Mouse (Mus musculus): ENCODE results near the gene Zfp385c. TPM values are rescaled to one million over a fixed set of nuclear protein-coding genes. Genes with fewer than 3 reads are reported as not detected.

Zfp385c gene
- total and polyA plus RNA-seq, 3 experiments, result 0.12 to 0.15 TPM; not detected in 1

DNA sequence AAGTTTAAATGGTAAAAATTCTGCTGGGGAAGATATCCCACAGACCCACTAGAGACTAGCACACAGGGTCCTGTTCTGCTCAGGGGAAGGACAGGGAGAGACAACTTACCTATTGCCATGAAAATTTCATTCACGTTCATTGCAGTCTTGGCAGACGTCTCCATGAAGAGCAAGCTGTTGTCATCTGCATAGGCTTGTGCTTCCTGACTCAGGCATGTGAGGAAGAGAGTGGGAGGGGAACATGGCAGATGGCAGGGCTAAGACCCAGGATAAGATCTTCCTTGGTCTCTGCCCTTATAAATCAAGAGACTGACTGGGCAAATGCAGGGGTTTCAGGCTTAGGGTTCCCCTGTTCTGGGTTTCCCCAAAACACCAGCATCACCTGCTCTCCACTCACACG, 24.4 kb upstream of the Zfp385c start:
- Histone ChIP-seq H3K4me3 (ENCODE audit: control insufficient read depth in 1 of 2, insufficient read depth in 1 of 2, low read depth in 2 of 2, low read length in 2 of 2) (no peak overlapping the region), H3K4me1 (ENCODE audit: control insufficient read depth in 1 of 2, insufficient read depth in 2 of 2, low read length in 2 of 2) (peaks cover 10 to 39% of the 10 kb centered on the region in 2 experiments), H3K9me3 (replicated peaks; ENCODE audit: insufficient read depth, low read length) (no peaks in the 10 kb centered on the region), H3K79me2 (ENCODE audit: control insufficient read depth, insufficient read depth, low read length, poor library complexity) (peaks cover 28% of the 10 kb centered on the region), H3K36me3 (ENCODE audit: control insufficient read depth in 1 of 2, insufficient read depth in 2 of 2, low read length in 2 of 2) (peaks cover 10 to 37% of the 10 kb centered on the region in 2 experiments), H3K9ac (ENCODE audit: control insufficient read depth, low read depth, low read length, poor library complexity, severe bottlenecking) (no peak overlapping the region), H3K27ac (ENCODE audit: control insufficient read depth, low read depth, low read length) (no peak overlapping the region), H3K27me3 (ENCODE audit: control insufficient read depth in 1 of 2, insufficient read depth in 2 of 2, low read length in 2 of 2) (no peaks in the 10 kb centered on the region)
- no peak for TF ChIP-seq KAT2A (conservative IDR thresholded peaks at IDR 0.05; ENCODE audit: low read depth, low read length)
- TF ChIP-seq SMC3 (IDR thresholded peaks at IDR 0.05; ENCODE audit: low read depth, low read length), result no peak
- TF ChIP-seq MAFK (IDR thresholded peaks at IDR 0.05; ENCODE audit: borderline replicate concordance, low read depth, low read length), result no peak
- no peak for TF ChIP-seq ZMIZ1 (IDR thresholded peaks at IDR 0.05; ENCODE audit: low read depth, low read length)
- no peak for TF ChIP-seq POLR2AphosphoS2 (IDR thresholded peaks at IDR 0.05; ENCODE audit: low read length)
- TF ChIP-seq TAL1 (IDR thresholded peaks at IDR 0.05; ENCODE audit: low read length), result no peak
- no peak for TF ChIP-seq ZNF384 (IDR thresholded peaks at IDR 0.05; ENCODE audit: low read depth, low read length)
- no peak for TF ChIP-seq POLR2AphosphoS5 (IDR thresholded peaks at IDR 0.05; ENCODE audit: borderline replicate concordance, low read depth, low read length)
- no peak for TF ChIP-seq EP300 (IDR thresholded peaks at IDR 0.05; ENCODE audit: low read depth in 1 of 2, low read length in 2 of 2)
- no peak for TF ChIP-seq USF2 (IDR thresholded peaks at IDR 0.05; ENCODE audit: borderline replicate concordance in 1 of 2, insufficient read depth in 1 of 2, low read depth in 1 of 2, low read length in 2 of 2)
- no peak for TF ChIP-seq CTCF (IDR thresholded peaks at IDR 0.05 in 2 of 3, conservative IDR thresholded peaks at IDR 0.05 in 1 of 3; ENCODE audit: control insufficient read depth in 1 of 3, insufficient read depth in 1 of 3, low read depth in 2 of 3, low read length in 3 of 3, poor library complexity in 1 of 3, severe bottlenecking in 1 of 3)
- no peak for TF ChIP-seq HCFC1 (IDR thresholded peaks at IDR 0.05; ENCODE audit: low read depth, low read length)
- no peak for TF ChIP-seq GABPA (IDR thresholded peaks at IDR 0.05; ENCODE audit: low read depth, low read length)
- DNase-seq (ENCODE audit: low read depth, low spot score), result no peak

DNA sequence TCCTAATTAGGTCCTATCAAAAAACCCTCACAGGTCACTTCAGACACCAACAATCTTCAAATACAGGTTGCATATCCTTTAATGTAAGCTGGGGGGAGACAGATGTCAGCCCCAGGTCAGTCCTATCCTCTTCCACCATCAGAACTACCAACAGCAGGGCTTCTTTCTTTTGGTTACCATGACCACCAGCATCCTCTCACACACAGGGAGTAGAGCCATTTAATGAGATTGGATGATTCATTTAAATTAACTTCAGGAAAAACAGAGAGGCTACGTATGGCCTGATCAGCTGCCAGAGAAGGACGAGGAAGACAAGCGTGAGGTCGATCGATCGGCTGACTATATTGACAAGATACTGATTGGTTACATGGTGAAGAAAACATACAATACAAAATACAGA, 22.7 kb upstream of the Zfp385c start:
- H3K27ac ChIP-seq (ENCODE audit: control insufficient read depth, low read depth, low read length), result no peak overlapping the region
- no peak overlapping the region for H3K9ac ChIP-seq (ENCODE audit: control insufficient read depth, low read depth, low read length, poor library complexity, severe bottlenecking)
- no peak for TF ChIP-seq NRF1 (IDR thresholded peaks at IDR 0.05; ENCODE audit: insufficient read depth, low read depth, low read length, poor library complexity, severe bottlenecking)
- no peak for TF ChIP-seq EP300 (IDR thresholded peaks at IDR 0.05; ENCODE audit: low read depth in 1 of 2, low read length in 2 of 2)
- TF ChIP-seq ZKSCAN1 (IDR thresholded peaks at IDR 0.05; ENCODE audit: low read depth, low read length), result no peak
- no peak for TF ChIP-seq CTCF (IDR thresholded peaks at IDR 0.05 in 2 of 3, conservative IDR thresholded peaks at IDR 0.05 in 1 of 3; ENCODE audit: control insufficient read depth in 1 of 3, insufficient read depth in 1 of 3, low read depth in 2 of 3, low read length in 3 of 3, poor library complexity in 1 of 3, severe bottlenecking in 1 of 3)
- no peak for TF ChIP-seq CHD1 (IDR thresholded peaks at IDR 0.05; ENCODE audit: low read depth, low read length)
- no peak for TF ChIP-seq MAFK (IDR thresholded peaks at IDR 0.05; ENCODE audit: borderline replicate concordance, low read depth, low read length)
- no peak for TF ChIP-seq TBP (IDR thresholded peaks at IDR 0.05; ENCODE audit: low read depth, low read length)
- no peak for TF ChIP-seq GABPA (IDR thresholded peaks at IDR 0.05; ENCODE audit: low read depth, low read length)
- TF ChIP-seq HCFC1 (IDR thresholded peaks at IDR 0.05; ENCODE audit: low read depth, low read length), result no peak
- no peak for TF ChIP-seq SMC3 (IDR thresholded peaks at IDR 0.05; ENCODE audit: low read depth, low read length)
- no peak for TF ChIP-seq MAZ (IDR thresholded peaks at IDR 0.05; ENCODE audit: low read depth, low read length)
- no peak for TF ChIP-seq ELF1 (IDR thresholded peaks at IDR 0.05; ENCODE audit: low read depth, low read length)
- TF ChIP-seq BHLHE40 (IDR thresholded peaks at IDR 0.05; ENCODE audit: borderline replicate concordance, low read depth, low read length), result no peak
- no peak for TF ChIP-seq NELFE (IDR thresholded peaks at IDR 0.05; ENCODE audit: low read depth, low read length)
- no peak for TF ChIP-seq POLR2A (IDR thresholded peaks at IDR 0.05; ENCODE audit: control insufficient read depth in 1 of 2, insufficient read depth in 1 of 2, low read depth in 1 of 2, low read length in 2 of 2, poor library complexity in 1 of 2)
- no peaks in the 10 kb centered on the region for H3K27me3 ChIP-seq (ENCODE audit: control insufficient read depth in 1 of 2, insufficient read depth in 2 of 2, low read length in 2 of 2)
- H3K9me3 ChIP-seq (replicated peaks; ENCODE audit: insufficient read depth, low read length), result no peaks in the 10 kb centered on the region
- no peak for DNase-seq (ENCODE audit: low read depth, low spot score)
- H3K36me3 ChIP-seq (ENCODE audit: control insufficient read depth in 1 of 2, insufficient read depth in 2 of 2, low read length in 2 of 2), result peaks cover 7 to 28% of the 10 kb centered on the region in 2 experiments
- H3K4me1 ChIP-seq (ENCODE audit: control insufficient read depth in 1 of 2, insufficient read depth in 2 of 2, low read length in 2 of 2), result peaks cover 5 to 29% of the 10 kb centered on the region in 2 experiments; a peak in 3 of 4 replicates
- no peak overlapping the region for H3K4me3 ChIP-seq (ENCODE audit: control insufficient read depth in 1 of 2, insufficient read depth in 1 of 2, low read depth in 2 of 2, low read length in 2 of 2)
- H3K79me2 ChIP-seq (ENCODE audit: control insufficient read depth, insufficient read depth, low read length, poor library complexity), result peaks cover 18% of the 10 kb centered on the region

All from MEL (cell line).